ENCODE assay signal across 9 mouse cellular contexts in the genomic region with DNA sequence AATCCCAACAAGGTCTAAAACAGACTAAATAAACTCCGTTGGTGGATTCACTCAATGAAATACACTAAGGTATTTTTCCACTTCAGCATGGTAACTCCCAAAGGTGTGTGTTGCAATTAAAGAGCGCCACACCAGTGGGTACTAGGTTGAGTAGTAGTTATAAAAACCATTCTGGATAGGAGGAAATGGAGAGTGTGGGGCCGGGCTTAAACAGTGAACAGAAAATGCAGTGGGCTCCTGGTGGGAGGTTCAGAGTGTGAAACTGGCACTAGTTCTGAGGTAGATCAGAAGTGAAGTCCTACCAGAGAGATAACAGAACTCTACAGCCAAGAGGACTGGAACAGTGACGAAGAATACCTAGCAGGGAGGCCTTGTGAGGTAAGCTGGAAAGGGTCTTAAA. TPM values are rescaled to one million over a fixed set of nuclear protein-coding genes. Genes with fewer than 3 reads are reported as not detected.
DNase-seq lines count a peak whose midpoint lies in the region; ATAC-seq lines count a peak whose summit lies in the region.
"Had no signal": no experiment of that assay in that cellular context is flagged by ENCODE, and none has a peak within 500 bp of the region (broad histone marks: within the 10 kb centered on the region; RNA-seq: fewer than 3 reads in every experiment).

No protein-coding gene starts in this region.

- peak overlapping the region; percentile 85; the same call in 1 of the 2 replicates for H3K4me3 ChIP-seq in heart, embryonic 15.5 days
- H3K4me3 ChIP-seq in embryonic facial prominence, embryonic 10.5 days: peak overlapping the region; percentile 97
- H3K4me3 ChIP-seq in hindbrain, embryonic 14.5 days (replicated peaks; ENCODE audit: low read length): no peak overlapping the region
- H3K4me3 ChIP-seq in midbrain, embryonic 13.5 days (replicated peaks): peak overlapping the region; percentile 77; the same call in 1 of the 2 replicates

- H3K4me2 ChIP-seq in heart, embryonic 15.5 days: peak overlapping the region; percentile 68
- peak overlapping the region; percentile 62 for H3K4me2 ChIP-seq in hindbrain, embryonic 14.5 days (replicated peaks)
- peak overlapping the region; percentile 53 for H3K4me2 ChIP-seq in midbrain, embryonic 13.5 days (replicated peaks)

- peaks cover 12% of the 10 kb centered on the region; the same call in 1 of the 2 replicates for H3K4me1 ChIP-seq in heart, embryonic 15.5 days (replicated peaks)
- H3K4me1 ChIP-seq in embryonic facial prominence, embryonic 10.5 days: peaks cover 20% of the 10 kb centered on the region
- peaks cover 20% of the 10 kb centered on the region for H3K4me1 ChIP-seq in hindbrain, embryonic 14.5 days (replicated peaks; ENCODE audit: control insufficient read depth, insufficient read depth, low read length)
- H3K4me1 ChIP-seq in midbrain, embryonic 13.5 days (replicated peaks): peaks cover 22% of the 10 kb centered on the region

- peak overlapping the region; percentile 73 for H3K27ac ChIP-seq in heart, embryonic 15.5 days
- peak overlapping the region; percentile 94 for H3K27ac ChIP-seq in embryonic facial prominence, embryonic 10.5 days (replicated peaks)
- H3K27ac ChIP-seq in hindbrain, embryonic 14.5 days: peak overlapping the region; percentile 83
- H3K27ac ChIP-seq in midbrain, embryonic 13.5 days: peak overlapping the region; percentile 70; the same call in 1 of the 2 replicates

- 78% methylated on average over 4 of the region's 4 CpGs for WGBS in heart, embryonic 15.5 days
- 81% methylated on average over 4 of the region's 4 CpGs for WGBS in embryonic facial prominence, embryonic 10.5 days
- 81% methylated on average over 4 of the region's 4 CpGs for WGBS in hindbrain, embryonic 14.5 days
- WGBS in midbrain, embryonic 13.5 days: 81% methylated on average over 4 of the region's 4 CpGs

- no peaks in the 10 kb centered on the region for H3K27me3 ChIP-seq in heart, embryonic 15.5 days
- H3K27me3 ChIP-seq in embryonic facial prominence, embryonic 10.5 days (replicated peaks; ENCODE audit: low read depth, poor library complexity, severe bottlenecking): no peaks in the 10 kb centered on the region
- no peaks in the 10 kb centered on the region for H3K27me3 ChIP-seq in hindbrain, embryonic 14.5 days (ENCODE audit: control insufficient read depth, insufficient read depth, low read length)
- no peaks in the 10 kb centered on the region for H3K27me3 ChIP-seq in midbrain, embryonic 13.5 days

- DNase-seq in heart, postnatal 4 days: no peak
- no peak for DNase-seq in embryonic facial prominence, embryonic 10.5 days (ENCODE audit: low spot score)
- no peak for DNase-seq in hindbrain, embryonic 14.5 days (ENCODE audit: low spot score)
- no peak for DNase-seq in layer of hippocampus, adult 9-11 months
- DNase-seq in cerebellum, postnatal 36 days: no peak
- DNase-seq in right cerebral cortex, postnatal 14 days: no peak

- H3K9me3 ChIP-seq in heart, embryonic 15.5 days (replicated peaks): no peaks in the 10 kb centered on the region
- peaks cover 11% of the 10 kb centered on the region; the same call in 1 of the 2 replicates for H3K9me3 ChIP-seq in embryonic facial prominence, embryonic 10.5 days
- H3K9me3 ChIP-seq in hindbrain, embryonic 14.5 days (ENCODE audit: control insufficient read depth, low read length): no peaks in the 10 kb centered on the region
- H3K9me3 ChIP-seq in midbrain, embryonic 13.5 days: no peaks in the 10 kb centered on the region

- H3K9ac ChIP-seq in heart, embryonic 15.5 days: peak overlapping the region; percentile 48
- peak overlapping the region; percentile 52 for H3K9ac ChIP-seq in hindbrain, embryonic 14.5 days
- no peak overlapping the region for H3K9ac ChIP-seq in midbrain, embryonic 13.5 days (replicated peaks)

- ATAC-seq in heart, embryonic 15.5 days (replicated peaks; ENCODE audit: insufficient number of reproducible peaks, insufficient read depth, low FRiP score, low read depth): no peak
- ATAC-seq in hindbrain, embryonic 14.5 days (ENCODE audit: low FRiP score): no peak
- no peak for ATAC-seq in midbrain, embryonic 13.5 days

- H3K36me3 ChIP-seq in heart, embryonic 15.5 days: peaks cover 14% of the 10 kb centered on the region
- H3K36me3 ChIP-seq in embryonic facial prominence, embryonic 10.5 days (replicated peaks): peaks cover 44% of the 10 kb centered on the region
- peaks cover 54% of the 10 kb centered on the region for H3K36me3 ChIP-seq in hindbrain, embryonic 14.5 days (replicated peaks; ENCODE audit: control insufficient read depth, insufficient read depth)
- H3K36me3 ChIP-seq in midbrain, embryonic 13.5 days: peaks cover 46% of the 10 kb centered on the region

RNA-seq across cellular contexts. Expression of a gene that starts 0.9 kb away (rescaled TPM):
- 88.0 and 98.5 TPM in 2 replicates for polyA plus RNA-seq in heart, embryonic 15.5 days (2015; fragmentation: Nextera tagmentation; extraction: Ambion mirVana)
- 10 to 100 TPM; 83.2 to 86.2 TPM for total RNA-seq in heart, postnatal 4 days (2021)
- 105 and 110 TPM in 2 replicates for polyA plus RNA-seq in embryonic facial prominence, embryonic 10.5 days (2016; fragmentation: Nextera tagmentation; extraction: Ambion mirVana)
- polyA plus RNA-seq in hindbrain, embryonic 14.5 days (2014; fragmentation: Nextera tagmentation; extraction: Ambion mirVana): 29.9 and 43.2 TPM in 2 replicates
- 60.7 and 62.1 TPM in 2 replicates for polyA plus RNA-seq in midbrain, embryonic 13.5 days (2015; fragmentation: Nextera tagmentation; extraction: Ambion mirVana)

RNA-seq across cellular contexts. Expression of a gene that starts 14.2 kb away (rescaled TPM):
- polyA plus RNA-seq in heart, embryonic 15.5 days (2015; fragmentation: Nextera tagmentation; extraction: Ambion mirVana): 5.7 and 6.6 TPM in 2 replicates
- total RNA-seq in heart, postnatal 4 days (2021): 10 to 100 TPM; 12.0 to 12.9 TPM
- polyA plus RNA-seq in embryonic facial prominence, embryonic 10.5 days (2016; fragmentation: Nextera tagmentation; extraction: Ambion mirVana): 7.8 TPM in 2 replicates
- 3.9 and 5.1 TPM in 2 replicates for polyA plus RNA-seq in hindbrain, embryonic 14.5 days (2014; fragmentation: Nextera tagmentation; extraction: Ambion mirVana)
- 2.9 and 3.0 TPM in 2 replicates for polyA plus RNA-seq in midbrain, embryonic 13.5 days (2015; fragmentation: Nextera tagmentation; extraction: Ambion mirVana)

RNA-seq across cellular contexts. Expression of a gene that starts 30.7 kb away (rescaled TPM):
- polyA plus RNA-seq in heart, embryonic 15.5 days (2015; fragmentation: Nextera tagmentation; extraction: Ambion mirVana): not detected in 2 replicates
- total RNA-seq in heart, postnatal 4 days (2021): not detected
- polyA plus RNA-seq in embryonic facial prominence, embryonic 10.5 days (2016; fragmentation: Nextera tagmentation; extraction: Ambion mirVana): not detected in 2 replicates
- 0.30 and 0.36 TPM in 2 replicates for polyA plus RNA-seq in hindbrain, embryonic 14.5 days (2014; fragmentation: Nextera tagmentation; extraction: Ambion mirVana)
- polyA plus RNA-seq in midbrain, embryonic 13.5 days (2015; fragmentation: Nextera tagmentation; extraction: Ambion mirVana): 0.22 TPM in 1 of 2 replicates, not detected in the other
- total RNA-seq: G1E had no signal
- polyA plus RNA-seq: G1E had no signal
